Mouse (Mus musculus) spleen, postnatal 4 days (tissue): Measurements from ENCODE around the gene Apbb1.

Source experiments
- DNase-seq, 2 experiments: peaks; one replicate each; pipeline ENCODE4 v3.0.0; 2022; ENCODE audit warnings: low spot score in 2 of 2

Apbb1 gene

DNA sequence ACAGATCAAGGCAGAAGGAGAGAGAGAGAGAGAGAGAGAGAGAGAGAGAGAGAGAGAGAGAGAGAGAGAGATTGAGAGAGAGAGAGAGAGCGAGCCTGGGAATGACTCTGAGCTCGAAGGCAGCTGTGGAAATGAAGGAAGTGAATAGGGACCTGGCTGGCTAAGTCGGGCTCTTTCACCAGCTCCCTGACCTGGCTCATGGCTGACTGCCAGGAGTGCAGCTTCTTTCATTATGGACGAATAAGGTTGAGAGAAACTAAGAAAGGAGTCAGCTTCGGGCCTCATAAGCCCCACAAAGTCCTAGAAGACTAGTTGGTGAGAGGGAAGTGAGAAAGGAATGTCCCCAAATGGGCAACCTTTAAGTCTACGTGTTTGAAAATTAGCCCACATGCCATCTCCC, 61.3 kb downstream of the Apbb1 start:
- no peak for DNase-seq

DNA sequence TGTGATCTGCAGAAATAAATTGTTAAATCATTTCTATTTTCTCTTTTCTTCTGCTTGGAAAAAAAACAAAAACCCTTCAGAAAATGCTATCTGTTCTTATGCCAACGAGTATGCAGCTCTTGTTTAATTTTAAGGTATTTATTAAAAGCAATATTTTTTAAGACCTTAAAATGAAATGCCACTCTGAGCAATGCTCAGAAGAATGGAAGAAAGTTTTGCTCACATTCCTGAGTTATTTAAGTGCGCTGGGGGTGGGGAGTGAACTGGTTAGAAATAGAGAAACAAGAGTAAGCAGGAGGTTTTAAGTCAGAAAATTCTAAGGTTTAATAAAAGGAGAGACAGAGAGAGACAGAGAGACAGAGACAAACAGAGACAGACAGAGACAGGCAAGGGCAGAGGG, 61.7 kb downstream of the Apbb1 start:
- DNase-seq: no peak

DNA sequence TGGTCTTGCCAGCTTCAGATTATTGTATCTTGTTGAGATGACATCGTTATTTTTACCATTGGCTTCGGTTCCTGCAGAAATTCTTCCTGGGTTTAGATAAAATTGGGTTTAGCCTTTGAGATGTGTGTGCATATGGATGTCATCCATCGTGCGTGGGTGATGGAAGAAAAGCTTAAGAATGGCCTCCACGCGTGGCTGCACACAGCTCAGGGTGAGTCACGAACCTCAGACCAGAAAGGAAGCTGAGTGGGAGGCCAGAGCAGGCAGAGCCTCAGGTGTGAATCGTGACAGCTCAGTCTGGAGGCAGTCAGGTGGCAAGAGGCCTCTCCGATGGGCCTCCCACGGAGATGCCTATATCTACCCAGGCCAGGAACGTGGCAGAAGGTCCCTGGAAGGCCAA, 62.1 kb downstream of the Apbb1 start:
- no peak for DNase-seq

DNA sequence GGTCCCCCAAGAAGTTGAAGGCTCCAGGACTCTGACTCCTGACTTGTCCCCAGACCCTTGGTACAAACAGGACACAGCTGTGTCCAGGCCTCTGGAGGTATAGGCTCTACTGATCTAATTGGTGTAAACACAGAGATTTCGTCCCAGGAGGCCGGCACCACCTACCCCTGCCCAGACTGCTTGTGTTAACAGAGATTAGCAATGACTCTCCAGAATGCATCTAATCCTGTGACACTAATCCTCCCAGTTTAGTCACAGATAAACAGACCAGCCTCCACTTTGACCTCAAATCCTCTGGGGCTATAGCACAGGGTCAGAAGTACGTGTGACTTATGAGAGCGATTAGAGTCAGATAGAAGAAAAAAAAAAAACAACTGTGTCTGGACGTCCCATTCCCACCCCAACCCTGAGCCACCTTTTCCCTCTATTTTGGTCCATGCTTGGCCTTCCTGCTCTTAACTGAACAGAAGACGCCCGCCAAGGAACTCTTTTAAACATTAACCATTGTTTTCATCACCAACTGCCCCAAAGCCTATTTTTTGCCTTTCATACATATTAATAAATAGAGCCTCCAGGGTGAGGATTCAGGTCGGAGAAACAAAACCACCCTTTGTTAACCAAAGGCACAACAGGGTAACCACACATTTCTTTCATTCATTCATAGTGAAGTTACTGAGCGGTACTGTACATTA, 64.6 kb downstream of the Apbb1 start:
- no peak for DNase-seq

DNA sequence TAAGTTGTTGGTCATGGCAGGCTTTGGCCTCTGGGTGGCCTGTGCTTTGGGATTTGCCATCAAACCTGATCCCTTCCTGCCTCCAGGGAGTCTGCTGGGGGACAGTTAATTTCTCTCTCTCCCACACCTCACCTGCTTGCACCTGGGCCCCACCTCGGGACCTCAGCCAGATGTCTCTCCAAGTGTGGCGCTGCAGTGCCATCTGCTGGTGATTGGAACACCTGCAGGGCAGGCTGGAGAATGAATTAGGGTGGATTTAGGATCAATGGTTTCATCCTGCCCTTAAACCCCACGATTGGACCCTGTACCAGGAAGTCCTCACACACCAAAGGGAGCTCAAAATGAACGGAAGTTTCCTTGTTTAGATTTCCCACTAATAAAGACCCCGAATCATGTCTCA, 66.3 kb downstream of the Apbb1 start:
- peak; percentile 40 to 76 for DNase-seq

DNA sequence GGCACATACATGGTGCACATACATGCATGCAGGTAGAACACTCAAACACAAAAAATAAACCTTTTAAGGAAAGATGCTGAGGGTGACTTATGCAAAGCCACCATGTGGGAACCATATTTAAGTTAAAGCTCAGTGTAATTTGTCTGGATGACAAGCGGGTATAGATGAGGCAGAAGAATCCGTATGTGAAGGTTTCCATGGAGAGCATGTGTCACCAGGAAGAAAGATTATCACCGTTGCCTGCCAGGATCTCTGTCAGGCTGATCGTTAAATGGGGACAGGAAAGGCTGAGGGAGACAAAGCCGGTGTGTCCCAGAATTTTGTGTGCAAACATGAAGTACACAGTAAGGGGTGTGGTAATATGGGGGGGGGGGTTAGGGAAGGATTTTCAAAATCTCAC, 66.9 kb downstream of the Apbb1 start:
- no peak for DNase-seq

DNA sequence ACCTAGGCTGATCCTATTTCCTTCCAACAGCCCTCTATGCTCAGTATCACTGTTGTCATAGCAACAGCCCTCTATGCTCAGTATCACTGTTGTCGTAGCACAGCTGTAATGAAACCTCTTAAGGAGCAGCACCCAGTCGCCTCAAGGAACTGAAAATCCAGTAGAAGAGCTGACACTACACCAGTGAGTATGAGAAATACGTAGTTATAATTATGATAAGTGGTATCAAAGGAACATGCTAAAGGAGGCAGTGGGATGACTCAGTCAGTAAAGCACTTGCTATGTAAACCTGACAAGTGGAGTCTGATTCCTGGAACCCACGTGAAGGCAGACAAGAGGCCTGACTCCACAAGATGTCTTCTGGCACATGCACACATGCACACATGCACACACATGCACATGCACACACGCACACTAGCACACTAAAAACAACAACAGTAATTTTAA, 67.6 kb downstream of the Apbb1 start:
- no peak for DNase-seq

DNA sequence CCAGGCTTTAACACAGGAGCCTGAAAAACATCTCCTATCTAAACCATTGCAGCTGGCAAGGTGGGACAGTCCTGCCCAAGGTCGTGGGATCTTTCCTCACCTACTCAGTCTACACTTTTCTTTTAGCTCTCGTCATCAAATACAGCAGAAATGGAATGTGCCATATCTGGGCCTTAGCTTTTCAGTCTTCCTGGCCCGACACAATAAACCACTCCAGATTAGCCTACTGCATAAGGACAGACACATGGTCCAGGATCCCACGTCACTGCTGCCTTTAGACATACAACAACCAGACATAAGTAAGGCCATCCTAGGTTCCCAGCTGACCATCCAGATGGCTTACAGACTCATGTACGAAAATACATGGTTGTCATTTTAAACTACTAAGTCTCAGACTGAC, 71.3 kb downstream of the Apbb1 start:
- no peak for DNase-seq
